Mouse (Mus musculus) kidney, postnatal 0 days (tissue): Measurements from ENCODE around the gene Slc8a1. TPM values are rescaled to one million over a fixed set of nuclear protein-coding genes. Genes with fewer than 3 reads are reported as not detected.

Source experiments
- ATAC-seq: fragments of 200-750 bp; cut with Nextera tagmentation; replicated peaks from 2 replicates; pipeline ENCODE4 v1.8.0; 2017; ENCODE audit warnings: low read depth, moderate number of reproducible peaks, moderate TSS enrichment, moderate library complexity; ENCODE audit not compliant: low FRiP score
- DNase-seq: peaks from one replicate; pipeline ENCODE4 v3.0.0-alpha.2; 2016; ENCODE audit warnings: low spot score
- H3K27ac ChIP-seq: fragments of 300-500 bp; sonication (generic); 2 replicates; pipeline ENCODE4 v1.5.1; 2014; ENCODE audit warnings: mild to moderate bottlenecking
- H3K27me3 ChIP-seq: fragments of 300-500 bp; sonication (generic); 2 replicates; pipeline ENCODE4 v1.6.1; 2014; ENCODE audit warnings: low read length, mixed read lengths; ENCODE audit not compliant: insufficient read depth
- H3K36me3 ChIP-seq: fragments of 300-500 bp; sonication (generic); 2 replicates; pipeline ENCODE4 v1.6.1; 2014; ENCODE audit warnings: low read length, mixed read lengths; ENCODE audit not compliant: insufficient read depth
- H3K4me1 ChIP-seq: fragments of 300-500 bp; sonication (generic); replicated peaks from 2 replicates; pipeline ENCODE4 v1.6.1; 2014; ENCODE audit warnings: antibody characterized with exemption, low read length, mixed read lengths; ENCODE audit not compliant: insufficient read depth
- H3K4me2 ChIP-seq: fragments of 300-500 bp; sonication (generic); 2 replicates; pipeline ENCODE4 v1.6.1; 2014; ENCODE audit warnings: mild to moderate bottlenecking, low read length, moderate library complexity, mixed read lengths
- H3K4me3 ChIP-seq: fragments of 300-500 bp; sonication (generic); replicated peaks from 2 replicates; pipeline ENCODE4 v1.5.1; 2014; ENCODE audit warnings: low read depth, low read length
- H3K9ac ChIP-seq: fragments of 300-500 bp; sonication (generic); 2 replicates; pipeline ENCODE4 v1.6.1; 2014; ENCODE audit warnings: low read depth, low read length
- H3K9me3 ChIP-seq: fragments of 300-500 bp; sonication (generic); replicated peaks from 2 replicates; pipeline ENCODE4 v1.6.1; 2016; ENCODE audit warnings: low read length, inconsistent platforms, mixed read lengths
- CTCF ChIP-seq: IDR thresholded peaks from 2 replicates; pipeline ENCODE4 v1.5.1; 2016; ENCODE audit warnings: antibody characterized with exemption, low read depth, mild to moderate bottlenecking, moderate library complexity
- WGBS: fragments of 180-500 bp; shearing (Covaris S2); extraction: QIAGEN DNeasy Blood & Tissue Kit; methylation state at CpG from one replicate; pipeline ENCODE4 v1.1.7; 2014; 5-methylcytosine and 5-hydroxymethylcytosine counted together
- polyA plus RNA-seq: library from polyadenylated mRNA; unstranded; fragments of >200 nt; fragmentation: Nextera tagmentation; extraction: Ambion mirVana; gene quantifications from 2 replicates; pipeline ENCODE4 v1.2.1, GENCODE M21; 2015

Slc8a1 gene
- polyA plus RNA-seq, 1 experiment from 2014 or later, result 12.9 TPM

DNA sequence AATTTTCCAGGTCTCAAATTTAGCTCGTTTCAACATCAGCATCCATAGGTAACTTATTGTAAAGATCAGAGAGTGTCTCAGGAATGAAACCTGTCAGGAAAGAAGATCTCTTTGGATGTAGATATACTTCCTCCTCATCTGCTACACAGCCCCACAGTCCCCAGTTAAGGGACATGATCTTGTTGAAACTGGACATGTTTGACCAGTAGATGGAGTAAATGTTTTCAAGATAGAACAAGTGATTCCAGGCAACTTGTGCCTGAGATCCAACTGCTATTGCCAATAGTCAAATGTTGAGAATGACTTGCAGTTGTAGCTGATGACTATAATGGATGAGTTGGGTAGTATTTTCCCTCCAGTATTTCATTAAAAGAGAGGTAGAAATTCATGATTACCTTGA lies 260.8 kb downstream of the Slc8a1 start:
- no peak overlapping the region for H3K4me3 ChIP-seq
- ATAC-seq (no peak), DNase-seq (no peak)
- H3K4me2 ChIP-seq, result no peak overlapping the region
- no peaks in the 10 kb centered on the region for H3K4me1 ChIP-seq
- WGBS, result 76% methylated on average over 1 of the region's 1 CpGs
- no peak overlapping the region for H3K27ac ChIP-seq
- no peaks in the 10 kb centered on the region for H3K36me3 ChIP-seq
- no peaks in the 10 kb centered on the region for H3K27me3 ChIP-seq
- no peaks in the 10 kb centered on the region for H3K9me3 ChIP-seq
- no peak overlapping the region for H3K9ac ChIP-seq
- peak; percentile 45 for TF ChIP-seq CTCF

- 71% methylated on average over 3 of the region's 3 CpGs for WGBS
- DNase-seq, result no peak
Observed at GRCm38 (mm10) chr17:81473363-81473762, 264.8 kb downstream of the Slc8a1 start.

DNA sequence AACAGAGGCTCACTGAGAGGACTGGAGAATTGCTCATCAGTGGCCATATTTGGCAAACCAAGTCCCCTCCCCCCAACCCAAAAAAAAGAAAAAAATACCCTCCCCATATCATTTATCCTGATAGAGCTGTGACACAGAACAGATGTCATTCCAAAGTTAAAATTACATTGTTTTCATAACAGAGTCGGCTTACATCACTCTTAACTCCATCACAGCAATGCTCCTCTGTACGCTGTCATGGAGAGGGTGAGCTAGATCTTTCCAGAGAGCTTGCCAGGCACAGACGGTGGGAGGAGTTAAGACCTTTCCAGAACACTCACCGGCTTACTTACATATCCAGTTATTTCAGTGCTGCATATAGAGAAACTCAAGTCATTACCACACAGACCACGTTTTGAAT lies 269.2 kb downstream of the Slc8a1 start:
- Histone ChIP-seq H3K4me1 (no peaks in the 10 kb centered on the region), H3K4me3 (no peak overlapping the region), H3K9ac (no peak overlapping the region), H3K27me3 (no peaks in the 10 kb centered on the region), H3K9me3 (no peaks in the 10 kb centered on the region), H3K36me3 (no peaks in the 10 kb centered on the region), H3K4me2 (no peak overlapping the region), H3K27ac (no peak overlapping the region)
- DNase-seq, result peak; percentile 28
- ATAC-seq, result no peak
- WGBS, result 59% methylated on average over 5 of the region's 5 CpGs
- no peak for TF ChIP-seq CTCF

More at GRCm38 (mm10) chr17:81473363-81473762, 264.8 kb downstream of the Slc8a1 start:
- no peak overlapping the region for H3K4me2 ChIP-seq
- no peaks in the 10 kb centered on the region for H3K4me1 ChIP-seq
- no peak overlapping the region for H3K27ac ChIP-seq
- no peaks in the 10 kb centered on the region for H3K27me3 ChIP-seq
- ATAC-seq, result no peak
- H3K36me3 ChIP-seq, result no peaks in the 10 kb centered on the region
- no peaks in the 10 kb centered on the region for H3K9me3 ChIP-seq
- H3K9ac ChIP-seq, result no peak overlapping the region
- no peak for TF ChIP-seq CTCF
- no peak overlapping the region for H3K4me3 ChIP-seq

GRCm38 (mm10) chr17:81459379-81459778 lies 278.8 kb downstream of the Slc8a1 start:
- H3K9me3 ChIP-seq, result no peaks in the 10 kb centered on the region
- H3K27me3 ChIP-seq, result no peaks in the 10 kb centered on the region
- 88% methylated on average over 3 of the region's 3 CpGs for WGBS
- H3K27ac ChIP-seq, result no peak overlapping the region
- H3K36me3 ChIP-seq, result no peaks in the 10 kb centered on the region
- no peak for TF ChIP-seq CTCF
- DNase-seq (no peak), ATAC-seq (no peak)
- H3K9ac ChIP-seq, result no peak overlapping the region
- H3K4me1 ChIP-seq, result no peaks in the 10 kb centered on the region
- no peak overlapping the region for H3K4me2 ChIP-seq
- H3K4me3 ChIP-seq, result no peak overlapping the region

DNA sequence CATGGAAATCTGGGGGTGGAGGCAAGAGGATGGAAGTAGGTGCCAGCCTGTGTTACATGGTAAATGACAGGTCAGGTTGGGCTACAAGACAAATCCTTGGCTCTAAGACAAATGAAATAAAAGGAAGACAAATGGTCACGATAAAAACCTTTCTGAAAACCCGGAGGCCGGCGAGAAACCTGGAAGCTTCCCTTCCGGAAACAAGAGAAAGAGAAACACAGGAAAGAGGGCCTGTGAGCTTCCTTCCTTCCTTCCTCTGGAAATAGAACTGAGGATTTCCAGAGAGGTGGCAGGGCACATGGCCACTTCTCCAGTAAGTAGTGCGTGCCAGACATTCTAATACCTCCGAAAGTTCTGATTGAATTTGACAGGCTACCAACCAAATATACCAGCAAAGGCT lies 282.2 kb downstream of the Slc8a1 start:
- no peaks in the 10 kb centered on the region for H3K4me1 ChIP-seq
- no peaks in the 10 kb centered on the region for H3K9me3 ChIP-seq
- H3K9ac ChIP-seq, result no peak overlapping the region
- H3K4me2 ChIP-seq, result no peak overlapping the region
- DNase-seq (no peak), ATAC-seq (no peak)
- no peak overlapping the region for H3K4me3 ChIP-seq
- TF ChIP-seq CTCF, result no peak
- H3K27me3 ChIP-seq, result no peaks in the 10 kb centered on the region
- H3K27ac ChIP-seq, result no peak overlapping the region
- H3K36me3 ChIP-seq, result no peaks in the 10 kb centered on the region
- 70% methylated on average over 7 of the region's 7 CpGs for WGBS

GRCm38 (mm10) chr17:81455269-81455668 lies 282.9 kb downstream of the Slc8a1 start:
- Histone ChIP-seq H3K9ac (no peak overlapping the region), H3K4me1 (no peaks in the 10 kb centered on the region), H3K27ac (no peak overlapping the region), H3K9me3 (no peaks in the 10 kb centered on the region), H3K36me3 (no peaks in the 10 kb centered on the region), H3K4me2 (no peak overlapping the region), H3K4me3 (no peak overlapping the region), H3K27me3 (no peaks in the 10 kb centered on the region)
- WGBS, result 63% methylated on average over 3 of the region's 3 CpGs
- TF ChIP-seq CTCF, result no peak
- no peak for ATAC-seq
- DNase-seq, result no peak

DNA sequence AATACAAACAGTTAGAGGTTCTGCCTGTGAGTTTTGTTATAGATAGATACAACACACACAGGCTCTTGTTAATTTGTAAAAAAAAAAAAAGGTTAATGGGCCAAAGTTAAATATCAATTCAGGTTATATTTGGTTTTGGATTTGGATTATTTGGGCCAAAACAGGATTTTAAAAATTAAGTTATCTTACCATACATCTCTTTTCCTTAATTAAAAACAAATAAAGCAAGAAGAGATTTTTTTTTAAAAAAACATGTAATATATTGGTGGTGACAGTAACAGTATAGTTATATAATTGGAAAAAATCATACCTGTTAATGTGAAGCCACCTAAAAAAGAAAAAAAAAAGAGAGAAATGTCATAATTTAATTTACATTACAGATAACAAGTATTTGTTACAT lies 296.7 kb downstream of the Slc8a1 start, which contains the start of gene Gm11096:
TSS of gene Gm11096 (plus strand) at position 301 of the 400 bp plus-strand sequence.
- no peak within 1 kb of the TSS for H3K4me3 ChIP-seq
- DNase-seq, result no peak
- H3K9ac ChIP-seq, result no peak within 1 kb of the TSS
- no peak for TF ChIP-seq CTCF
- H3K27ac ChIP-seq, result no peak within 1 kb of the TSS
- H3K27me3 ChIP-seq, result no peaks in the 10 kb centered on the region
- ATAC-seq, result no peak
- H3K9me3 ChIP-seq, result no peaks in the 10 kb centered on the region
- H3K36me3 ChIP-seq, result no peaks in the 10 kb centered on the region
- H3K4me2 ChIP-seq, result no peak within 1 kb of the TSS
- H3K4me1 ChIP-seq, result no peaks in the 10 kb centered on the region
